Mouse (Mus musculus) frontal cortex, postnatal 14 days (tissue): ENCODE data around the gene Cacnb2.

ENCODE experiments used
- DNase-seq, 2 experiments: peaks; one replicate each; pipeline ENCODE4 v3.0.0; 2022; ENCODE audit warnings: low spot score in 2 of 2

The Cacnb2 gene

GRCm38 (mm10) chr2:14602788-14603187 lies at the start of gene Cacnb2:
Cacnb2 (plus strand) TSS chr2:14603088.
- DNase-seq: no peak

- DNase-seq: no peak
Observed at GRCm38 (mm10) chr2:14568020-14568419, 34.9 kb upstream of the Cacnb2 start.

DNA sequence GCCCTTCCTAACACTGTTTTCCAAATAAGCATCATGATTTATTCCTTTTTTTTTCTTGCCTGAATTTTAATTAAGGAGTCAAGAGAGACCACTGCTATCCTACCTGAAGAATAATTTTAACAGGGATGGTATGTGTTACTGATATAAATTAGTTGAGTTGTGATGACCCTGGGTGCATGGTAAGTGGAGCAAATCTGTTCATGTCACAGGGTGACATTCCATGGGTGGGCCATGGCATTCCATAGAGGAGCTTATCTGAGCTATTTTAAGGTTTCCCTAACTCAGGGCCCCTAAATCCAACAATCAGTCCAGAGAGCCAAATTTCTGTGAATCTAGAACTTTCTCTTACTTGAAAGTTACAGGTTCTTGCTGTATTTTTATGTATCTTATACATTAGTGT lies 31.6 kb upstream of the Cacnb2 start:
- no peak for DNase-seq

- no peak for DNase-seq
Observed at GRCm38 (mm10) chr2:14589541-14589940, 13.3 kb upstream of the Cacnb2 start.

GRCm38 (mm10) chr2:14597909-14598563 lies 4.9 kb upstream of the Cacnb2 start:
- DNase-seq: no peak

- peak; percentile 20 to 49 for DNase-seq
Observed at GRCm38 (mm10) chr2:14603784-14604781, 1.2 kb downstream of the Cacnb2 start.

DNA sequence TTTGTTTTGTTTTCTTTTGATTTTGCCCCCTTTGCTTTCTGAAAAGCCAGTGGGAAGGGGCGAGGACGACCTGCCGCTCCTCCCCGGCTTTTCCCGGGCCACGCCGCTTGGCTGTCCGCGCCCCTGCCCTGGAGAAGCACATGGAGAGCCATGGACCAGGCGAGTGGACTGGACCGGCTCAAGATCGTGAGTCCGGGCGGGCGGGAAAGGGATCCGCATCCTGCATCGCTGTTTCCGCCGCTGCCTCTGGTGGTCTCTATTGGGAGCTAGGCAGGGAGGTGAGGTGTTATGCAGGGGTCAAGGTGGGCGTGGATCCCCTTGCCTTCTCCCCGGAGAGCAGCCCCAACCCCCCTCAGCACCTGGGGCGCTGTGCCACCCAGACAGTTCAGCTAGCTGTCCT lies 1.9 kb downstream of the Cacnb2 start:
- DNase-seq: no peak

GRCm38 (mm10) chr2:14605207-14605606 lies 2.3 kb downstream of the Cacnb2 start:
- DNase-seq: no peak

GRCm38 (mm10) chr2:14608606-14609005 lies 5.7 kb downstream of the Cacnb2 start:
- DNase-seq: no peak

DNA sequence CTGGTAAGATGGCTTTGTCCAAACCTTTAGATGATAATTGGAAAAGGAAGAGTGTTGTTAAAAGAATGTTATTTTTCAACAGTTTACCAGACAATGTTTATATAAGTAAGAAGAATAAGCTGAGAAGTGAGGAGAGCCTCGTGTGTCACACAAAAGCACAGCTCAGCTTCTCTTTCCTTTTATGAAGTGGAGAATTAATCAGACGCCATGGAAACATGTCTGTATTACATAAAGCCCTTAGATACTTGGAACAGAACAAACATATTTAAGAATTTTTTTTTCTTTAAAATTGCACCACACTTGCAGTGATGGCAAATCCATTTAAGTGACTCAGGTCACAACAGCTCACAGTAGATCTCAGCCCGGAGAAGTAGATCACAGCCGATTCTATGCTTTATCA lies 9.8 kb downstream of the Cacnb2 start:
- no peak for DNase-seq

DNA sequence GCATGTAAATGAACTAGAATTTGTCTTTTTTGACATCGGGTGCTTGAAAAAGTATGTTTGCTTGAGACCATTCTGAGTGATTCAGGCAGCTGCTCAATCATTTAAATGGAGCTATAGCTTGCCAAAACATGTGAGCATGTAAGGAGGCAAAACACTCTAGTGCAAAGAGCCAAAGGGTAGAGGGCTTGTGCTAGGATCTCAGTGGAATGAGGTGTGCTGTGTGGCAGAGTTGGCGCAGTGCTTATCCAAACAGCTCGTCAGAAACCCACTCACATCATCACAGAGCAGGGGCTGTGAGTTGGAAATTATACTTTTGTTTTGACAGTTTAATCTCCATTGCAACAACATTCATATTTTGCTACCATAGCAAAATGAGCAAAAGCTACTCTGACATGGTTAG lies 13.5 kb downstream of the Cacnb2 start:
- no peak for DNase-seq

DNA sequence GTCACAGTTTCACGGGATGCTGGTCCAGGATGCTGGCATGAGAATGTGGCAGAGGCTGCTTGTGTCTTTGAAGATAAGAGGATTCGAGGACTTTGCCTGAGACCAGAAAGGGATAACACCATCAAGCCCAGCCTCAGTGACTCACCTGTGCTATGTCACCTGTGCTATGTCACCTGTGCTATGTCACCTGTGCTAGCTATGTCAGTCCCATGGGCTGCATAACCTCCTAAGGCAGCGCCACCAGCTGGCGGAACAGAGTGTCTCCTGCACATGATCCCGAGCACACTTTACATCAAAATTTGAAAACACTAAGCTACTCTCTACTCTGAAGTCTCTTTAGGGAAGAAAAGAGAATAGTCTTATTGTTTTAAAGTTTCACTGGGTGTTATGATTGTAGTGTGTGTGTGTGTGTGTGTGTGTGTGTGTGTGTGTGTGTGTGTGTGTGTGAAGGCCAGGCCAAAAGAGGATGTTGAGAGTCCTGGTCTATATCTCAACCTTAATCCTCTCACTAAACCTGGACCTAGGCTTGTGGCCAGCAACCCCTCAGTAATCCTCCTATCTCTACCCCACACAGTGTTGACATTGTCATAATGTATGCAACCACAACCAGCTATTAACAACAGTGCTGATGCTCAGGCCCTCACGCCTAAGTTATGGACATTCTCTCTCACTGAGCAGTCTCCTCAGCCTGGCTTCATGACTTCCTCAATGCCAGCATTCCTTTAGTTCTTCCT lies 17.4 kb downstream of the Cacnb2 start:
- no peak for DNase-seq

DNA sequence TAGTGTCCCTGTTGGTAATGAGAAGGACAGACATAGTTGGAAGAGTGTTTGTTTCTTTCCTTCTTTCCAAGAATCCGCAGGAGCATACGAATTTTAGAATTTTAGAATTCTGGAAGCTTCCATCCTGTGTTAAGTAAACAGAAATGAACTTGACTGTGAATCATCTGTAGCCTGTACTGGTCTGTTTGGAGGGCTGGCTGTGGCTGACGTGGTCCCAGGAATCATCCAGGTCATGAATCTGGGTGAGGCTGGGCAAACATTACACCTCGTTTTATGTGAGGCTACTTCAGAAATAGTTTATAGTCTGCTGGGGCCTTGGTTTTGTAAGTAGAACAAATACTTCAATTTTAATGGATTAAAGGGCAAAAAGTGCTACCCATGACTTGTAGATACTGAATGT lies 18.0 kb downstream of the Cacnb2 start:
- no peak for DNase-seq

GRCm38 (mm10) chr2:14623820-14624219 lies 20.9 kb downstream of the Cacnb2 start:
- DNase-seq: no peak

DNA sequence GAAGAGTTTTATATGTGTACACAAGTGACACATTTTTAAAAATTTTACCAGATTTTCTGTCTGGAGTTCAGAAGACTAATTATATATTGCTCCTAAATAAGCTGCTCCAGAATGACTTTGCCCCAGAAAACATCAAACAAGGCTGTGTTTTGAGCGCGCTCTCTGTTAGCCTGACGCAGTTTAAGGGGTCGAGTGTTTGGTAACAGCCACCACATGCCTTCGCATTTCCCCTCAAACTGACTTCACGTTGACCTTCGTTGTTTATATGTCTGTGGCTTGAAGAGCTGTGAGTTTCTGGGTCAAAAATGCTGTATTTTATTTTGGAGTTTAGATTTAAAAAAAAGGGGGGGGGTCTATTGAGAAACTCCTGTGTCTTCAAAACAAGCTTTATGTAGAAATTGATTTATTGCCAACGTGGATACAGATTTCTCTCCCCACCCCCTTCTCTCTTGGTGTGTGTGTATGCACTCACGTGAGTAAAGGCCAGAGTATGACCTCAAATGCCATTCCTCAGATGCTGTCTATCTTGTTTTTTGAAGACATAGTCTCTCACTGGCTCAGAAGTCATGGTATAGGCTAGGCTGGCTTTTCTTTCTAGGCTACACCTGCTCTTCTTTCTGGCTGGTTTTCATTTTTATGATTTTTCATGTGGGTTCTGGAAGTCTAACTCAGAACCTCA lies 27.1 kb downstream of the Cacnb2 start:
- no peak for DNase-seq

DNA sequence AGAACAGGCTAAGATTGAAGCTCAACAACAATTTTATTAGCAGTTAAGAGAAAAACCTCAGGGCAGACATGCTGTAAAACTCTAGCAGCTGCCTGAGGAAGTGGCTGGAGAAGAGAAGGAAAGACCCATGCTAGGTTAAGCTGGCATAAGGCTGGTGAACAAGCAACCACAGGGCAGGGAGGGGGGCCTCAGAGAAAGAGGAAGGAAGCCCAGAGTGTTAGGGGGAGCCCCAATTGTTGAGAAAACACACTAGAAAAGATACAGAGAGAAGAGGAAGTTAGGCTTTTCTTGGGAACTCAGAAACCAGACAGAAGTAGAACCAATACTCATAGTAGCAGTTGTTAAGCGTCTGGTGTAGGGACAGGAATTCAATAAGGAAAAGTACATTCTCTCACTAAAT lies 28.7 kb downstream of the Cacnb2 start:
- DNase-seq: no peak

DNA sequence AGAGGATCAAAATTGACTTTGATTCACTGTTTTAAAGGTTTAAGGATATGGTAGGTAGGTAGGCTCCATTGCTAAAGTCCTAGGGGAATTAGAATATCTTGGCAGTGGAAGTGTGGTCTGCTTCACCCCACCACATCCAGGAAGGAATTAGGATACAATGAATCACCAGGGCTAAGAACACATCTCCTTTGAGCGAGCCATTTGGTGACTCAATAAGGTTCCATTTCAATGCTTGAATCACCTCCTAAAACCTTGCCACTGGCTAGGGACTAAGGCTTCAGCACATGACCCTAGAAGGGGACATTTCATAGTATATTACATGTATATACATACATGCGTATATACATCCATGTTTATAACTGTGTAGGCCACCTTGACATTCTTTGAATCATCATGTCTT lies 30.3 kb downstream of the Cacnb2 start:
- DNase-seq: no peak

GRCm38 (mm10) chr2:14639266-14639665 lies 36.4 kb downstream of the Cacnb2 start:
- no peak for DNase-seq

GRCm38 (mm10) chr2:14639877-14640276 lies 37.0 kb downstream of the Cacnb2 start:
- no peak for DNase-seq

DNA sequence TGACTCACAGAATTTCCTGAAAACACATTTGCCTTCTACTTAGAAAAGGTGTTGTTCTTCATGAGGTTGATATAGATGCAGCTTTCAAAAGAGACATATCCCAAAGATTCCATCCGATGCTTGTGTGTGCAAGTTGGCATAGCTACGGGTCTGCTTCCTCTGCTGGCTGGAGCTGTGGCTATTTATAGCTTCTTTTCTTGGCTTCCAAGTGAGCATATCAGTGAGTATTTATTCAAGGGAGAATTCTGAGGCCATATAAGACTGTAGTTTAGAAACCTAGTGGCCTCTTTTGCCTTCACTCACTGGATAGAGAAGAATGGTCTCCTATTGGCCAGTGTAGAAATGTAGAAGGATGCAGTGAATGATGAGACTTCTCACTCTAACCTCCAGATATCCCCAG lies 38.2 kb downstream of the Cacnb2 start:
- peak in 1 of 2 experiments; percentile 13 for DNase-seq

DNA sequence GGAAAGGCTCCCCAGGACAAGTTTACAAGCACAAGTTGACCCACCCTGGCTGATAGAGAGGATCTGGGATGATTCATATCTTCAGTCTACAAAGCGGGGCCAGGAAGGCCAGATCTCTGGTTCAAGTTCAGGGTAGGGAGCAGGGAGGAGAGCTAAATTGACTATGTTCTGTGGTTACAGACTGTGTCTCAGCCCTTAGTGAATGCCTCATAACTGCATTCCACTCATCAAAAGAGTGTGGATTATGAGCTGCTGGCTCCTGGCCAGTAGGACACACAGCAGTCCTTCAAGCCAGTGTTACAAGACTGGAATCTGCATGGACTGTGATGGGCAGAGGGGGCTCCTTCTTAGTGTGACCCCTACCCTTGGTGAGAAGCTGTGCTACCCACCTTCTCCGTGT lies 48.4 kb downstream of the Cacnb2 start:
- DNase-seq: no peak

DNA sequence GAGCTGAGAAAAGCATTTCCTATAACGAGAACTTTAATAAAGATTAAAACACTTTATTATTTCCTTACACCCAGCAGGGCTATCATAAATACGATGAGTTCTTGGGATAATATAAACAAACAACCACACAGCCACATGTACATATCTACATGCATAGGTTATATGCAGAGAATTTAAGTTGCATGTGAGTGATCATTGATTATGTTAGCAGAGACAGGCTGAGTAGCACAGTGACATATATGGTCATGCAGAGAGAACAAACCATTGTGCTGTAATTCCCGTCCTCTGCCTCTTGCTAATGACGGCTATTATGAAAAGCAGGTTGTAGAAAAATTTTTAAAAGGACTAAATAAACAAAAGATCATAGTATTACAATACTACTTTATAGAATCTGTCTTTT lies 53.8 kb downstream of the Cacnb2 start:
- DNase-seq: no peak
